Mouse (Mus musculus): ENCODE measurements around the gene Pex5l. TPM values are rescaled to one million over a fixed set of nuclear protein-coding genes. Genes with fewer than 3 reads are reported as not detected.

The Pex5l gene
- total and polyA plus RNA-seq, 2 experiments from 2014 or later = 3.3 to 32.7 TPM

DNA sequence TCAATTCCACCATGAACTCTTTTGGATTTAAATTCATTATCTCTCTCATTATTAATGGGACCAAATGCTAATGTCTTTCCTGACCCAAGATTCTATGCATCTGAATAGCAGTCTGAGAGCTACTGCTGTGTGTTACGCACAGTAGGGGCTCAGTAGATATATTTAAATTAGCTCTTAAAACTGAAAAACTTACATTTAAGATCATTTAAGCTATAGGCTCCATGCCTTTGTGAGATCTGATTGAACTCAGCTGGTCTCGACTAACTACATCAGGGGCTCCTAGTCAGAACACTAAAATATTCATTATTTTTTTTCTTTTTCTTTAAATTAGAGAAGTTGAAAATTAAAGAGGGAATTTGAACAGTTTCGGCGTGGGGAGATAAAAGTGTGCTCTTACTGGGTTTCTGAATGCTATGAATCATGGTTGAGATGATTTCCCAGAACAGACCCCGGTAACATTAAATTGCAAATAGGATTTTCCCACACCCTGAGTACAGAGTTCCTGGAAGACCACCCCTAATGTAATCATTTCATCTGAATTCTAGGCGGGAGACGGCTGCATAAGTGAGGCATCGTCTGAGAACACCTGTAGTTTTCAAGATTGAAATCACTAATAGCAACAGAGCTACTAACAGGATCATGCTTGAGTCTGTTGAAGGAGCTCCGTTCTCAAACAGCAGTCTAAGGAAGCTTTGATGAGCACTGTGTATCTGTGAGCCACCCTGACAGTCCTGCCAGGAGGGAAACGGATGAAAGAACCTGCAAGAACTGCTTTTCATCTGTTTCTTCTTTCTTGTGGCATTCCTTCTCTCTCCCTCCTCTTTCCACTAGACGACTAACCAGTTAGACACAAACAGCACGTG, 151.1 kb downstream of the Pex5l start:
- ATAC-seq (peak; percentile 65), DNase-seq (no peak)
- Histone ChIP-seq H3K4me3 (ENCODE audit: low read depth, low read length) (no peak overlapping the region), H3K4me1 (ENCODE audit: insufficient read depth) (no peaks in the 10 kb centered on the region), H3K27ac (ENCODE audit: low read depth, low read length) (no peak overlapping the region), H3K9ac (no peak overlapping the region), H3K36me3 (ENCODE audit: insufficient read depth) (no peaks in the 10 kb centered on the region), H3K9me3 (ENCODE audit: low read length) (no peaks in the 10 kb centered on the region), H3K4me2 (ENCODE audit: low read depth) (no peak overlapping the region), H3K27me3 (ENCODE audit: insufficient read depth, low read length) (no peaks in the 10 kb centered on the region)
- WGBS = 48% methylated on average over 12 of the region's 12 CpGs
- no peak for TF ChIP-seq CTCF (IDR thresholded peaks at IDR 0.05; ENCODE audit: low read depth)

DNA sequence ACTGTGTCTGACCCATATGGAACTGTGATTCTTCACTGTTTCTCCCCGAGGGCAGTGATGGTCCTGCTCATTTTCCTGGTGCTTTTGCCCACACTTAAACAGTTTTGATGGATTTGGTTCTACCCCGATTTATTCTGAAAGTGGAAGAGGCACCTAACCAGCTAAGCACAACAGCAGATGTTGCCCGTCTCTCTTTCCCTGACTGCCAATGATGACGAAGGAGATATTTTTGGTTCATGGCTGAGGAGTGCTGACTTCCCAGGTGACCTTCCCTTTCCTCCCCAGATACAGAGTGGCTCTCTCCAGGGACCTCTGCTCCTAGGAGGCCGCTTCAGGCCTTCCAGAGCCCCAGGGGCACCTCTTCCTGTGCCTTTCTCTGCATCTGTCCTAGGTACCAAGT, 155.2 kb downstream of the Pex5l start:
- no peak for DNase-seq
- Histone ChIP-seq H3K9ac (no peak overlapping the region), H3K27ac (ENCODE audit: low read depth, low read length) (no peak overlapping the region), H3K4me1 (ENCODE audit: insufficient read depth) (no peaks in the 10 kb centered on the region), H3K9me3 (ENCODE audit: low read length) (no peaks in the 10 kb centered on the region), H3K27me3 (ENCODE audit: insufficient read depth, low read length) (no peaks in the 10 kb centered on the region), H3K4me2 (ENCODE audit: low read depth) (no peak overlapping the region), H3K4me3 (ENCODE audit: low read depth, low read length) (no peak overlapping the region), H3K36me3 (ENCODE audit: insufficient read depth) (no peaks in the 10 kb centered on the region)
- TF ChIP-seq CTCF (IDR thresholded peaks at IDR 0.05; ENCODE audit: low read depth) = no peak
- 82% methylated on average over 5 of the region's 5 CpGs for whole genome bisulfite sequencing
- ATAC-seq = no peak

GRCm38 (mm10) chr3:32985141-32985540, 157.9 kb downstream of the Pex5l start:
- DNase-seq = no peak
- Histone ChIP-seq H3K27me3 (ENCODE audit: insufficient read depth, low read length) (no peaks in the 10 kb centered on the region), H3K4me1 (ENCODE audit: insufficient read depth) (no peaks in the 10 kb centered on the region), H3K9me3 (ENCODE audit: low read length) (no peaks in the 10 kb centered on the region), H3K4me2 (ENCODE audit: low read depth) (no peak overlapping the region), H3K4me3 (ENCODE audit: low read depth, low read length) (no peak overlapping the region), H3K27ac (ENCODE audit: low read depth, low read length) (no peak overlapping the region), H3K36me3 (ENCODE audit: insufficient read depth) (no peaks in the 10 kb centered on the region), H3K9ac (no peak overlapping the region)
- no peak for ATAC-seq
- WGBS = 73% methylated on average over 3 of the region's 3 CpGs
- no peak for TF ChIP-seq CTCF (IDR thresholded peaks at IDR 0.05; ENCODE audit: low read depth)

GRCm38 (mm10) chr3:32979981-32980380, 163.1 kb downstream of the Pex5l start:
- Histone ChIP-seq H3K4me2 (ENCODE audit: low read depth) (no peak overlapping the region), H3K27ac (ENCODE audit: low read depth, low read length) (no peak overlapping the region), H3K4me1 (ENCODE audit: insufficient read depth) (no peaks in the 10 kb centered on the region), H3K27me3 (ENCODE audit: insufficient read depth, low read length) (no peaks in the 10 kb centered on the region), H3K9ac (no peak overlapping the region), H3K36me3 (ENCODE audit: insufficient read depth) (no peaks in the 10 kb centered on the region), H3K9me3 (ENCODE audit: low read length) (no peaks in the 10 kb centered on the region), H3K4me3 (ENCODE audit: low read depth, low read length) (no peak overlapping the region)
- WGBS = 81% methylated on average over 4 of the region's 4 CpGs
- no peak for TF ChIP-seq CTCF (IDR thresholded peaks at IDR 0.05; ENCODE audit: low read depth)
- ATAC-seq (no peak), DNase-seq (no peak)

DNA sequence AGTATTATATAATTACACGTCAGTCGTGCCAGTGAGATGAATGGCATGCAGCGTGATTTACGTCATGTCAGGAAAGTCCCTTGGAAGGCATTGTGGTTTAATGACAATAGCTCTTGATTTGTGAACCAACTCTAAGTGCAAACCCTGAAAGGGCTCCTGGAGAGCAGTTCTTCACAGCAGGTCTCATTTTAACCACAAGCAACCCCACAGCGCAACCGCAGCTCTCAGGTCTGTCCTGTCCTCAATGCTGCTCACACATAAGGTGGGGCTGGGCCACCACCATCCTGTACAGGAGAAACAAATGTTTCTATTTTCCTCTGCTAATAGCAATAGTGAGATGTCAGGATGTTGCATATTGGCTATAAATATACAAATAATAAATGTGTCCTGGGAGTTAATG, 163.8 kb downstream of the Pex5l start:
- ATAC-seq = no peak
- H3K9me3 ChIP-seq (ENCODE audit: low read length) = no peaks in the 10 kb centered on the region

GRCm38 (mm10) chr3:32970257-32970656, 172.8 kb downstream of the Pex5l start:
- H3K4me2 ChIP-seq (ENCODE audit: low read depth) = no peak overlapping the region
- DNase-seq (no peak), ATAC-seq (peak; percentile 12; the same call in 1 of the 2 replicates)
- no peaks in the 10 kb centered on the region for H3K9me3 ChIP-seq (ENCODE audit: low read length)
- TF ChIP-seq CTCF (IDR thresholded peaks at IDR 0.05; ENCODE audit: low read depth) = no peak
- H3K9ac ChIP-seq = no peak overlapping the region
- no peaks in the 10 kb centered on the region for H3K4me1 ChIP-seq (ENCODE audit: insufficient read depth)
- no peak overlapping the region for H3K27ac ChIP-seq (ENCODE audit: low read depth, low read length)
- no peaks in the 10 kb centered on the region for H3K36me3 ChIP-seq (ENCODE audit: insufficient read depth)
- 96% methylated on average over 1 of the region's 1 CpGs for WGBS
- no peaks in the 10 kb centered on the region for H3K27me3 ChIP-seq (ENCODE audit: insufficient read depth, low read length)
- H3K4me3 ChIP-seq (ENCODE audit: low read depth, low read length) = no peak overlapping the region

More for the DNA sequence above, 163.8 kb downstream of the Pex5l start:
- no peak for DNase-seq
- no peak for TF ChIP-seq CTCF (IDR thresholded peaks at IDR 0.05; ENCODE audit: low read depth)
- H3K4me1 ChIP-seq (ENCODE audit: insufficient read depth) = no peaks in the 10 kb centered on the region
- H3K4me3 ChIP-seq (ENCODE audit: low read depth, low read length) = no peak overlapping the region
- 17% methylated on average over 6 of the region's 6 CpGs for WGBS
- no peak overlapping the region for H3K27ac ChIP-seq (ENCODE audit: low read depth, low read length)
- no peaks in the 10 kb centered on the region for H3K27me3 ChIP-seq (ENCODE audit: insufficient read depth, low read length)
- no peaks in the 10 kb centered on the region for H3K36me3 ChIP-seq (ENCODE audit: insufficient read depth)
- H3K4me2 ChIP-seq (ENCODE audit: low read depth) = no peak overlapping the region
- H3K9ac ChIP-seq = no peak overlapping the region

DNA sequence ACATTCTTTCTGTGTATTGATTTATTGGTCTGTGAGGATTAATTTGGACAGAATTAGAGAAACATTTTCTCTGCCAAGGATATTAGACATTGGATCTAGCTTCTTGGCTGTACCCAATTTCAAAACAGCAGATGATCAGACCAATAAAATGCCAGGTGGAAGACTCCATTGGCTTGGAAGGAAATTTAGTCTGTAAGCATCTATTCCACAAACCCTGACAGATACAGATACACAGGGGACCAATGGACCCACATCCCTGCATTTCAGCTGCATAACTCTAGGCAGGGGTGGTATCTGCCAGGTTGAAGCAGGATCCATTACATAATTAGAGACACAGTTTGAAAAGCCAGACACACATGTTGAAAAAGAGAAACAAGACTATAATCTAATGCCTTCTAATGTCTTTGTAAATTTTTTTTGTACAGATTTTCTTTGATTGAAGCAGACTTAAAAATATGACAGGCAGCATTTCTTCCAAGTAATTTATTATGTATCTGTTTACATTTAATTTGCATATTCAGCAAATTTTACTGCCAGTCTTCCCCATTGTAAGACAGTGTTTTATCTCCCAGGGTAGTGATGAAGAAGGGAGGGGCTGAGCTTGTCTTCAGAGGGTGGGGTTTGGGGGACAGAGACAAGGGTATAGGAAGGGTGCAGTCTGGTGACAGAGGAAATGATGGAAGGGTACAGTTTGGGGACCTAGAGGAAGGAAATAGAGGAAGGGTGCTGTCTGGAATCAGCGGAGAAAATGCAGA, 174.2 kb downstream of the Pex5l start:
- Histone ChIP-seq H3K4me3 (ENCODE audit: low read depth, low read length) (no peak overlapping the region), H3K27me3 (ENCODE audit: insufficient read depth, low read length) (no peaks in the 10 kb centered on the region), H3K36me3 (ENCODE audit: insufficient read depth) (no peaks in the 10 kb centered on the region), H3K4me1 (ENCODE audit: insufficient read depth) (no peaks in the 10 kb centered on the region), H3K4me2 (ENCODE audit: low read depth) (no peak overlapping the region), H3K27ac (ENCODE audit: low read depth, low read length) (no peak overlapping the region), H3K9me3 (ENCODE audit: low read length) (no peaks in the 10 kb centered on the region), H3K9ac (no peak overlapping the region)
- DNase-seq = peak; percentile 37
- no peak for TF ChIP-seq CTCF (IDR thresholded peaks at IDR 0.05; ENCODE audit: low read depth)
- 88% methylated on average over 1 of the region's 1 CpGs for WGBS
- peak; percentile 69 for ATAC-seq

Data from forebrain, postnatal 0 days (tissue).